Mouse (Mus musculus) lung, postnatal 0 days (tissue): Measurements from ENCODE around the gene 1700007K13Rik. TPM values are rescaled to one million over a fixed set of nuclear protein-coding genes. Genes with fewer than 3 reads are reported as not detected.
A peak's percentile ranks its signal among the peaks of the same experiment; 100 is the strongest.
"Not testable (repeated sequence)": the region's sequence is repeated elsewhere in the genome, so short reads cannot be mapped to it uniquely, and the experiment has no call there.

ENCODE experiments used
- ATAC-seq: fragments of 200-750 bp; cut with Nextera tagmentation; 2 replicates; pipeline ENCODE4 v1.8.0; 2017; ENCODE audit warnings: moderate library complexity
- DNase-seq: peaks from one replicate; pipeline ENCODE4 v3.0.0-alpha.2; 2016; ENCODE audit warnings: low spot score
- H3K27ac ChIP-seq: fragments of 300-500 bp; sonication (generic); 2 replicates; pipeline ENCODE4 v1.5.1; 2014; ENCODE audit warnings: antibody characterized with exemption, mild to moderate bottlenecking, low read length, mixed read lengths
- H3K27me3 ChIP-seq: fragments of 300-500 bp; sonication (generic); replicated peaks from 2 replicates; pipeline ENCODE4 v1.6.1; 2014; ENCODE audit warnings: low read length, mixed read lengths; ENCODE audit not compliant: insufficient read depth
- H3K36me3 ChIP-seq: fragments of 300-500 bp; sonication (generic); 2 replicates; pipeline ENCODE4 v1.6.1; 2014; ENCODE audit warnings: low read length, mixed read lengths; ENCODE audit not compliant: insufficient read depth
- H3K4me1 ChIP-seq: fragments of 300-500 bp; sonication (generic); 2 replicates; pipeline ENCODE4 v1.6.1; 2014; ENCODE audit warnings: antibody characterized with exemption, low read depth, low read length, mixed read lengths; ENCODE audit not compliant: insufficient read depth
- H3K4me2 ChIP-seq: fragments of 300-500 bp; sonication (generic); replicated peaks from 2 replicates; pipeline ENCODE4 v1.6.1; 2014; ENCODE audit warnings: low read depth, mild to moderate bottlenecking, low read length, moderate library complexity, mixed read lengths
- H3K4me3 ChIP-seq: fragments of 300-500 bp; sonication (generic); 2 replicates; pipeline ENCODE4 v1.5.1; 2014; ENCODE audit warnings: low read depth, low read length
- H3K9ac ChIP-seq: fragments of 300-500 bp; sonication (generic); replicated peaks from 2 replicates; pipeline ENCODE4 v1.6.1; 2014; ENCODE audit warnings: low read depth, mild to moderate bottlenecking
- H3K9me3 ChIP-seq: fragments of 300-500 bp; sonication (generic); 2 replicates; pipeline ENCODE4 v1.6.1; 2016; ENCODE audit warnings: low read length, mixed read lengths
- CTCF ChIP-seq: IDR thresholded peaks from 2 replicates; pipeline ENCODE4 v1.5.1; 2016; ENCODE audit warnings: antibody characterized with exemption, mild to moderate bottlenecking
- EP300 ChIP-seq: IDR thresholded peaks from 2 replicates; pipeline ENCODE4 v1.6.1; 2016; ENCODE audit warnings: antibody characterized with exemption, mild to moderate bottlenecking, control low read depth
- WGBS: fragments of 180-500 bp; shearing (Covaris S2); extraction: QIAGEN DNeasy Blood & Tissue Kit; methylation state at CpG from one replicate; pipeline ENCODE4 v1.1.7; 2014; 5-methylcytosine and 5-hydroxymethylcytosine counted together
- polyA plus RNA-seq: library from polyadenylated mRNA; unstranded; fragments of >200 nt; fragmentation: Nextera tagmentation; extraction: Ambion mirVana; gene quantifications from 2 replicates; pipeline ENCODE4 v1.2.1, GENCODE M21; 2015

Gene 1700007K13Rik
- polyA plus RNA-seq: 13.5 and 18.3 TPM in 2 replicates

- TF ChIP-seq CTCF: no peak
- no peak for TF ChIP-seq EP300
- DNase-seq (peak; percentile 78), ATAC-seq (peak; percentile 65)
- Histone ChIP-seq H3K9ac (no peak within 1 kb of the TSS), H3K36me3 (peaks cover 12% of the 10 kb centered on the region; the same call in 1 of the 2 replicates), H3K4me3 (peak within 1 kb of the TSS; percentile 5; the same call in 1 of the 2 replicates), H3K27ac (no peak within 1 kb of the TSS), H3K4me1 (peaks cover 5% of the 10 kb centered on the region), H3K27me3 (no peaks in the 10 kb centered on the region), H3K4me2 (peak within 1 kb of the TSS; percentile 48), H3K9me3 (no peaks in the 10 kb centered on the region)
- WGBS: 8% methylated on average over 25 of the region's 25 CpGs
Measured at GRCm38 (mm10) chr2:28465836-28466518, at the start of gene 1700007K13Rik. Gene 1700007K13Rik, minus strand, starts transcription at chr2:28466332.

GRCm38 (mm10) chr2:28514489-28514888, 48.4 kb upstream of the 1700007K13Rik start:
- Histone ChIP-seq H3K9ac (no peak overlapping the region), H3K27ac (no peak overlapping the region), H3K36me3 (no peaks in the 10 kb centered on the region), H3K4me1 (peaks cover 17% of the 10 kb centered on the region; the same call in 1 of the 2 replicates), H3K4me3 (no peak overlapping the region; the same call in 1 of the 2 replicates), H3K27me3 (no peaks in the 10 kb centered on the region), H3K9me3 (no peaks in the 10 kb centered on the region), H3K4me2 (peak overlapping the region; percentile 93)
- TF ChIP-seq CTCF (peak; percentile 96), EP300 (no peak)
- DNase-seq: peak; percentile 90
- 0 out of 2 replicates have a peak, but pooled peaks have one; percentile 8 for ATAC-seq
- WGBS: 18% methylated on average over 5 of the region's 5 CpGs

- Histone ChIP-seq H3K9me3 (no peaks in the 10 kb centered on the region), H3K4me1 (peaks cover 17% of the 10 kb centered on the region; the same call in 1 of the 2 replicates), H3K4me2 (peak overlapping the region; percentile 93), H3K36me3 (no peaks in the 10 kb centered on the region), H3K4me3 (peak overlapping the region; percentile 52), H3K27me3 (no peaks in the 10 kb centered on the region), H3K27ac (peak overlapping the region; percentile 78), H3K9ac (peak overlapping the region; percentile 52)
- WGBS: 6% methylated on average over 38 of the region's 47 CpGs
- DNase-seq (peak; percentile 57), ATAC-seq (peak; percentile 21)
- TF ChIP-seq CTCF (no peak), EP300 (no peak)
Measured at GRCm38 (mm10) chr2:28513431-28514370, 47.6 kb upstream of the 1700007K13Rik start.

- peak within 1 kb of the TSS; percentile 52 for H3K4me3 ChIP-seq
- H3K4me1 ChIP-seq: peaks cover 16% of the 10 kb centered on the region; the same call in 1 of the 2 replicates
- peak within 1 kb of the TSS; percentile 93 for H3K4me2 ChIP-seq
- H3K27ac ChIP-seq: peak within 1 kb of the TSS; percentile 78
- no peaks in the 10 kb centered on the region for H3K27me3 ChIP-seq
- TF ChIP-seq CTCF: peak; percentile 47
- no peak for TF ChIP-seq EP300
- 0% methylated on average over 27 of the region's 71 CpGs for WGBS
- ATAC-seq (peak; percentile 74), DNase-seq (peak; percentile 83)
- H3K9me3 ChIP-seq: no peaks in the 10 kb centered on the region
- H3K9ac ChIP-seq: peak within 1 kb of the TSS; percentile 52
- no peaks in the 10 kb centered on the region for H3K36me3 ChIP-seq
Measured at GRCm38 (mm10) chr2:28512798-28513401, 46.8 kb upstream of the 1700007K13Rik start, which contains the start of gene Ralgds. Gene Ralgds, plus strand, starts transcription at chr2:28513125.

GRCm38 (mm10) chr2:28511600-28511999, 45.5 kb upstream of the 1700007K13Rik start:
- H3K27ac ChIP-seq, H3K9me3 ChIP-seq, ATAC-seq, H3K4me2 ChIP-seq, H3K27me3 ChIP-seq, H3K4me3 ChIP-seq, H3K9ac ChIP-seq, DNase-seq, H3K36me3 ChIP-seq: not testable (repeated sequence)
- peak; percentile 59 for TF ChIP-seq CTCF
- 49% methylated on average over 5 of the region's 5 CpGs for WGBS
- peaks cover 11% of the 10 kb centered on the region; the same call in 1 of the 2 replicates for H3K4me1 ChIP-seq
